Mouse (Mus musculus): ENCODE data around the gene Cryl1.

Cryl1 gene

GRCm38 (mm10) chr14:57398065-57398757, at the start of gene Cryl1:
Cryl1 (minus strand) TSS chr14:57398529.
- peak; percentile 96 for DNase-seq (ENCODE audit: low read depth)

GRCm38 (mm10) chr14:57430451-57430850, 32.1 kb upstream of the Cryl1 start:
- no peak for DNase-seq (ENCODE audit: low read depth)

- DNase-seq (ENCODE audit: low read depth): no peak
These were observed 25.9 kb upstream of the Cryl1 start for GRCm38 (mm10) chr14:57424212-57424561.

- DNase-seq (ENCODE audit: low read depth): peak; percentile 72
These were observed 25.3 kb upstream of the Cryl1 start, which contains the start of gene Ift88 for GRCm38 (mm10) chr14:57423432-57424211. Ift88 (plus strand) TSS chr14:57424062.

- DNase-seq (ENCODE audit: low read depth): no peak
These were observed 18.9 kb upstream of the Cryl1 start for GRCm38 (mm10) chr14:57417187-57417586.

- DNase-seq (ENCODE audit: low read depth): no peak
These were observed 13.8 kb upstream of the Cryl1 start for GRCm38 (mm10) chr14:57412166-57412565.

- no peak for DNase-seq (ENCODE audit: low read depth)
These were observed 10.8 kb upstream of the Cryl1 start for GRCm38 (mm10) chr14:57409106-57409505.

- DNase-seq (ENCODE audit: low read depth): no peak
These were observed 9.8 kb upstream of the Cryl1 start for GRCm38 (mm10) chr14:57408100-57408499.

GRCm38 (mm10) chr14:57407039-57407987, 9.0 kb upstream of the Cryl1 start:
- no peak for DNase-seq (ENCODE audit: low read depth)

- DNase-seq (ENCODE audit: low read depth): no peak
These were observed 4.5 kb upstream of the Cryl1 start for GRCm38 (mm10) chr14:57402815-57403214.

GRCm38 (mm10) chr14:57398813-57399427, 591 bp upstream of the Cryl1 start:
- DNase-seq (ENCODE audit: low read depth): no peak

- DNase-seq (ENCODE audit: low read depth): no peak
These were observed 1.1 kb downstream of the Cryl1 start for GRCm38 (mm10) chr14:57397221-57397620.

GRCm38 (mm10) chr14:57395470-57395869, 2.9 kb downstream of the Cryl1 start:
- DNase-seq (ENCODE audit: low read depth): no peak

- no peak for DNase-seq (ENCODE audit: low read depth)
These were observed 6.1 kb downstream of the Cryl1 start for GRCm38 (mm10) chr14:57392278-57392677.

- DNase-seq (ENCODE audit: low read depth): no peak
These were observed 6.7 kb downstream of the Cryl1 start for GRCm38 (mm10) chr14:57391621-57392020.

GRCm38 (mm10) chr14:57386758-57387561, 11.4 kb downstream of the Cryl1 start:
- no peak for DNase-seq (ENCODE audit: low read depth)

- DNase-seq (ENCODE audit: low read depth): no peak
These were observed 12.7 kb downstream of the Cryl1 start for GRCm38 (mm10) chr14:57385667-57386066.

GRCm38 (mm10) chr14:57377531-57377930, 20.8 kb downstream of the Cryl1 start:
- no peak for DNase-seq (ENCODE audit: low read depth)

GRCm38 (mm10) chr14:57376956-57377355, 21.4 kb downstream of the Cryl1 start:
- no peak for DNase-seq (ENCODE audit: low read depth)

GRCm38 (mm10) chr14:57376016-57376415, 22.3 kb downstream of the Cryl1 start:
- no peak for DNase-seq (ENCODE audit: low read depth)

- DNase-seq (ENCODE audit: low read depth): no peak
These were observed 23.1 kb downstream of the Cryl1 start for GRCm38 (mm10) chr14:57375205-57375604.

All from c-Kit-positive CD71-negative TER-119-negative erythroid progenitor cells, embryonic 14.5 days (primary cell).